Mouse (Mus musculus) thymus, adult 18-20 months (tissue): Measurements from ENCODE around the gene Ccn5.

Experiments
- DNase-seq, 2 experiments: peaks; one replicate each; pipeline ENCODE4 v3.0.0; 2022; ENCODE audit warnings: mixed read lengths in 2 of 2

Gene Ccn5

DNA sequence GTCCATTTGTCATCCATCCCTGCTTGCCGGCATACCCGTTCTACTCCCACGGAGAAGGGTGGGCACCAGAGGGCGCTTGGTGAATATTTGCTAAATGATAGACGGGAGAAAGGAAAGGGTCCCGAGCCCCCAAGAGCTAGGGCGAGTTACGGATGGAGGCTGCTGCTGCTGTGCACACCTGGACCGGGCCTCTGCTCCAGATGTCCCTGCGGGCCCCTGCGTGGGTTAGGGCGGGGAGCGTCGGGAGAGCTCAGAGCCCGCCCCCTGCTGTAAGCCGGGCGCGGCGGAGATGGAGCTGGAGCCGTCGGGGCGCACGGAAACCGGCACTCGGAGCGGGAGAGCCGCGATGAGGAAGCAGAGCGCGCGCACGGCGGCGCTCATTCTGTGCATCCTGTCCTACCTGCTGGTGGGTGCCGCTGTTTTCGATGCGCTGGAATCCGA is 32.8 kb downstream of the Ccn5 start, which contains the start of gene Kcnk15:
TSS of gene Kcnk15 (plus strand) at position 191 of the 441 bp plus-strand sequence.
- DNase-seq: no peak

DNA sequence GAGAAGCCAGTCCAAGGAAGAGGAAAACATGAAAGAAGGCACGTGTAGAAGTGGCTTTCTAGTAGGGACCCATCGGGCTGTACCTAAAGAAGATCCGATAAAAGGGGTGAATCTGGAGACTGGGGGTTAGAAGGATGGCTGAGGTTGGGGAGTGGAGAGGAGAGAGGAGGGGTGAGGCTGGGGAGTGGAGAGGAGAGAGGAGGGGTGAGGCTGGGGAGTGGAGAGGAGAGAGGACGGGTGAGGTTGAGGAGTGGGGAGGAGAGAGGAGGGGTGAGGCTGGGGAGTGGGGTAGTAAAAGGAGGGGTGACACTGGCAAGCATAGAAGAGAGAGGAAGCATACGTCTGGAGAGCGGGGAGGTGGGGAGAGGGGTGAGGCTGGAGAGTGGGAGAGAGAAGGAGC is 36.6 kb downstream of the Ccn5 start:
- DNase-seq: no peak

DNA sequence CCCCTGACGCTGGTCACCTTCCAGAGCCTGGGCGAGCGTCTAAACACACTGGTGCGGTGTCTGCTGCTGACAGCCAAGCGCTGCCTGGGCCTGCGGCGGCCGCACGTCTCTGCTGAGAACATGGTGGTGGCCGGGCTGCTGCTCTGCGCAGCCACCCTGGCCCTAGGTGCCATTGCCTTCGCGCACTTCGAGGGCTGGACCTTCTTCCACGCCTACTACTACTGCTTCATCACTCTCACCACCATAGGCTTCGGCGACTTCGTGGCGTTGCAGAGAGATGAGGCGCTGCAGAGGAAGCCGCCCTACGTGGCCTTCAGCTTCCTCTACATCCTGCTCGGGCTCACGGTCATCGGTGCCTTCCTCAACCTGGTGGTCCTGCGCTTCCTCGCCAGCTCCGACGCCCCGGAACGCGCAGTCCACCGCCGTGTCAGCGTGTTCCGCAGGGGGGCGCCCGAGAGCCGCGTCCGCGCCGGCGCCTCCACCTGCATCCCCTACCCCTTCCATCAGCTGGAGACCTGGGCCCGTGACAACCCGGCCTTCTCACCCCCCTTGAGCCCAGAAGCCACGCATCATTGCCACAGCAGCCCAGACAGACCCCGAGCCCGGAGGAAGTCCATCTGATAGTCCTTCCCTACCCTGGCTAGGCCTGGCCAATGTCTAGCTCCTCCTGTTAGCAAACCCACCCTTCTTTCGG is 37.7 kb downstream of the Ccn5 start:
- no peak for DNase-seq

DNA sequence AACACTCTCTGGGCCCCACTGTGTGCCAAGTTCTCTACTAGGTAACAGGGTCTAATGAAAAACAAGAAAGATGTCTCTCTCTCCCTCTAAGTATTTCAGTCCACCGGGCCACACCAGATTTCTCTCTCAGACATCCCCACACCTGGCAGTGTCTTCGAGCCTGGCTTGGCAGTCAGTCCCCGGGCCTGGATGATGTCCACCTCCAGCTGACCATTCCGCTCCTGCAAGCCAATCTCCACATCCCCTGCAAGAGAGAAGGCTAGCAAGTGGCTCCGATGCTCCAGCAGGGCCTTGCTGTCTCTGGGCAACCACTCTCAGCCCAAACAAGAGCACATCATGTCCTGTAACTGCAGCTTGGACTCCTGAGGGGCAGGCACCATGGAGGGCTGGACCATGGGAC is 44.6 kb downstream of the Ccn5 start:
- no peak for DNase-seq

DNA sequence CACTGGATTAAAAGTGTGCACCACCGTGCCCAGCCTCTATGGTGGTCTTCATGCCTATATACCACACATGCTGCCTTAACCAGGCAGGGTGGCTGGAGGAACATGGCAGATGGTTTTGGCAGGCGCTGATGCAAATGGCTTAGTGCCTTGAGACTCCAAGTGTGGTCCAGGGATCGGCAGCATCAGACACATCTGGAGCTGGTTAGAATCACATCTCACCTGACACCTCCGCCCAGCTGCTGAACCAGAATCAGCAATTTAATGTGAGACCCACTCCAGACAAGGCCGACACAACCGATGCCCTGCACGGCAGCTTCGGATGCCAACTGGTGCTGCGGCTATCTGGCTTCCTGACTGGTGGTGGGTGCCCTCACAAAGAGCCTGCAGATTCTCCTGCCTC is 45.4 kb downstream of the Ccn5 start:
- no peak for DNase-seq

DNA sequence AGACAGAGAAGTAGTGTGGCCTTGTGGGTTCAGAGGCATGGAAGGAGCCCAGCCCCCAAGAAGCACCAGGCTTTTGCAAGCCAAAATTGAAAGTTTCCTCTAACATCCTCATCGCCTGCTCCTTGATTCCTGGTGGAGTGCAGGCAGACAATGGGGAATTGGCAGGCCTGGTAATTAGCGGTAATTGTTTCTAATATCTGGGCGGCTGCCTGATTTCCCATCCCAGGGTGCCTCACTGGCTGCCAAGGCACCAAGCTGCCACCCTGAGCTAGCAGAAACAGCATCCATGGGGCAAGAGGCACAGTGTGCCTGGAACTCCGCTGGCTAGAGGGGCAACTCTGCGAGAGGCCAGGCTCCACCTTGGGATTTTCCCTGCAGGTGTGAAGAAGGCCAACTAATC is 49.1 kb downstream of the Ccn5 start:
- DNase-seq: no peak

DNA sequence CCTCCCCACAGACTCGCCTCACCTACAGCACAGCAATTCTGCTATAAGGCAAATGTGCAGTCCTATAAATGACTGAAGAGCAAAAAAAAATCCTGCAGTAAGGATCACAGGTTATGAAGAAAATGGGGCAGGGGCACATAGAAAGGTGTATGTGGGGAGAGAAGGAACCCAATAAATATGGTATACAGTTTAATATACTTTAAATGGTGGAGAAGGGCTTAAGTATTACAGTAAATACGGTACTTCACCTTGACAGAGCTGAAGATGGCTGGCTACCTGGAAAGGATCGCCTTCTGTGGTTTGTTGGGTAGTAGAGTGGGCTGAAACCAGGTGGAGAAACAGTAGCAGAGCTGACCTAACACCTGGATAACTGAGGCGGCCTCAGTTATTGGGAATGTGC is 50.6 kb downstream of the Ccn5 start:
- DNase-seq: no peak

DNA sequence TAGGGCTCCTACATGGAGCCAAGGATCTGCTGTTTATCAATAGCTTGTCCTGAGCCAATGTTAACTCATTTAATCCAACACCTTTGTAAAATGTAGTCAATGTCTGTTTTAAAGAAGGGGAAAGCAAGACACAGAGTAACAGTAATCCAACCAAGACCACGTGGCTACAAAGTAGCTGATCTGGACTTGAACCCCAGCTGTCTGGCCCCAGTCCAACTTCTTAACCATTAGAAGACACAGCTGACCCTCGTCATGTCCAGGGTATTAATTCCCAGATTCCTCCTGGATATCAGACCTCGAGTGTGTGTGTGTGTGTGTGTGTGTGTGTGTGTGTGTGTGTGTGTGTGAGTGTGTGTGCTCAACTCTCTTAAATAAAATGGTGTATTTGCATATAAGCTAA is 51.2 kb downstream of the Ccn5 start:
- DNase-seq: no peak

DNA sequence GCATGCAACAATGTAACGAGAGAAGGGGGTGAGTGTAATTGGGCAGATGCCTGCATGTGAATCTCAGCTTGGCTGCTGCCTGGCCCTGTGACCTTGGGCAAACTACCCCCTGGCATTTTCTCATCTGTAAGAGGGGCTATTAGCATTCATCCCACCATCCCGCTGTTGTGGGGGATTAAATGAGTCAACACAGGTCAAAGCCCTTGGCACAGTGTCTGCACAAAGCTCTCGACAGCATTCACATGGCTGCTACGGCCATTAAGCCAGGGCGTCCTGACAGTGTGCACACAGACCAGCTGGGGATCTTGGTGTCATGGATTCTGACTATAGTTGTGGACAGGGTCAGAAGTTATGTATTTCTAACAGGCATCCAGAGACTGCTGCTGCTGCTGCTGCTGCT is 54.2 kb downstream of the Ccn5 start:
- DNase-seq: no peak

DNA sequence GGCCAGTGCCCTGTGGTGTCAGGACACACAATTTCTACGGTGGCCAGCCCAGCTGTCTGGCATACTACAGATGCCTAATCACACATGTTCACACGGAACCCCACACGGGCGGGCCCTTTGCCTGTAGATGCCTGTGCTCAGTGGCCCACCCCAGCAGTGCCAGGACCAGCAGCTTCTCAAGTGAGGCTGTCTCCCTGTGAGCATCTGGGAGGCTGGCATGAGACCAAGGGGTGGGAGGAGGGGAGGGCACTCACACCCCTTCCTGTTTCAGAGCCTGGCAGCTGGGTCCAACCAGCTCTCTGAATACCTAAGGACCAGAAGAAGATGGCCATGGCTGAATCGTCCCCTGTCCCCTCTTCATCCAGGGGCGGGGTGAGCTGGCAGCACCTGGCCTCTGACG is 54.8 kb downstream of the Ccn5 start:
- no peak for DNase-seq

DNA sequence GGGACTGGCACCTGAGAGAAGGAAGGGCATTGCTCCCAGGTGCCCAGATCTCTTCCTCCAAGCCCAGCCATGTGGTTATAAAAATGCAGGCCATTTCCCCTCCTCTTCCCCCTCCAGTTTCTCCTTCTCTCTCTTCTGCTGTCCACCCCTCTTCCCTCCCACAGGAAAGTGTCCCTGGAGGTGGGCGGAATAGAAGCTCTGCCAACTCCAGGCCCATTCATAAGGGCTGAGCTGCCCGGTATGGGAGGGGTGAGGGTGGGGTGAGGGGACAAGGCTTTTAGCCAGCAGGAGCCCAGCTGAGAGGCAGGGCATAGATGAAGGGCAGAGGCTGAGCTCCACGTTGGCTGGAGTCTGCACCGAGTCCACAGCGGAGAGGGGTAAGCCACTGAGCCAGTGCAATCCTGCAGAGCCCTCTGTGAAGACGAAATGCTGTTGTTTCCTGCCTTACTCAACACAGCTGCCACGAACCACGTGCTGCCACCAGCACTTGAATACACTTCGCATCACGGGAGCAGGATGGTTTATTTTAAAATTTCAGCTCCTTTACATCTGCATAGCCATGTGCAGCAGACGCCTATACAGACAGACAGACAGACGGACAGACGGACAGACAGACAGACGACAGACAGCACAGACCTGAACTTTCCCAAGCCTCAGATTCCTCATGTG is 56.3 kb downstream of the Ccn5 start:
- no peak for DNase-seq

DNA sequence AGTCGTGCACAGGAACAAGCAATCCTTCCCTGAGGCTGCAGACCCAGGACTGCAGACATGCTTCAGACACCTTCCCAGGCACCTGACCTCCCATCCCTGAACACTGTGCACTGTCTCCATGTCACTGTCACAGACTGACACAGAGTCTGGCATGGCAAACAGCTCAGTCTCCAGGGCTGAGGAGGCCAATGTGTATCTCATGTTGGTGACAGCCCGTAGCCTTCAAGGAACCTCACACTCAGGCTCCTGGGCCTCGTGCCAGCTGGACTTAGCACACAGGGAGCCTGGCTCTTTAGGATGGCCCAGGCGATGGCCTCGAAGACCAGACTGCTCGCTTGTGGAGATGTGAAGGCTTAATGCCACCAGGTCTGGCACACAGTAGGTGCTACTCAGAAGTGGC is 60.2 kb downstream of the Ccn5 start:
- DNase-seq: no peak
